In genomic region chr10:28083625-28084024, GRCm38 (mm10) we compare ENCODE assay signal across 23 mouse cellular contexts. TPM values are rescaled to one million over a fixed set of nuclear protein-coding genes. Genes with fewer than 3 reads are reported as not detected.
"Had no signal": no experiment of that assay in that cellular context is flagged by ENCODE, and none has a peak within 500 bp of the region (broad histone marks: within the 10 kb centered on the region; RNA-seq: fewer than 3 reads in every experiment).

No protein-coding gene starts in this region.

- H3K27ac ChIP-seq: lung, embryonic 15.5 days; macrophage; midbrain, embryonic 13.5 days; midbrain, embryonic 15.5 days; neural tube, embryonic 13.5 days; neural tube, embryonic 15.5 days; stomach, embryonic 15.5 days; stomach, postnatal 0 days had no signal

- DNase-seq: liver, postnatal 0 days; lung, adult 2 months; lung, postnatal 14 days; lung, postnatal 36 days; retina, postnatal 1 day; right cerebral cortex, adult 18-20 months; right cerebral cortex, postnatal 25 days; right cerebral cortex, postnatal 4 days; spleen, adult 18-20 months; thymus, adult 2 months; thymus, postnatal 36 days had no signal

- H3K4me1 ChIP-seq: megakaryocyte, embryonic 14.5 days; midbrain, embryonic 13.5 days had no signal

- H3K36me3 ChIP-seq: lung, embryonic 15.5 days; midbrain, embryonic 13.5 days; midbrain, embryonic 15.5 days; neural tube, embryonic 13.5 days; neural tube, embryonic 15.5 days; stomach, embryonic 15.5 days had no signal

- H3K9me3 ChIP-seq: lung, embryonic 15.5 days; megakaryocyte, embryonic 14.5 days; midbrain, embryonic 13.5 days; midbrain, embryonic 15.5 days; neural tube, embryonic 13.5 days; neural tube, embryonic 15.5 days; stomach, embryonic 15.5 days had no signal

- H3K9ac ChIP-seq: liver, postnatal 0 days; lung, embryonic 15.5 days; midbrain, embryonic 13.5 days; midbrain, embryonic 15.5 days; neural tube, embryonic 13.5 days; neural tube, embryonic 15.5 days; stomach, embryonic 15.5 days had no signal

- H3K4me2 ChIP-seq: lung, embryonic 15.5 days; midbrain, embryonic 11.5 days; midbrain, embryonic 13.5 days; midbrain, embryonic 15.5 days; neural tube, embryonic 13.5 days; neural tube, embryonic 15.5 days; stomach, embryonic 15.5 days had no signal

- ATAC-seq: liver, postnatal 0 days; lung, postnatal 0 days; midbrain, embryonic 13.5 days; midbrain, embryonic 15.5 days had no signal

- H3K4me3 ChIP-seq: lung, embryonic 15.5 days; megakaryocyte, embryonic 14.5 days; midbrain, embryonic 13.5 days; midbrain, embryonic 15.5 days; neural tube, embryonic 13.5 days; neural tube, embryonic 15.5 days; stomach, embryonic 15.5 days had no signal

- H3K27me3 ChIP-seq: lung, embryonic 15.5 days; megakaryocyte, embryonic 14.5 days; midbrain, embryonic 13.5 days; midbrain, embryonic 15.5 days; neural tube, embryonic 13.5 days; neural tube, embryonic 15.5 days; stomach, embryonic 15.5 days had no signal

RNA-seq across cellular contexts. Expression of gene Ptprk, which starts 9.0 kb away (rescaled TPM):
- total RNA-seq: monocyte, adult 5-6 weeks had no signal
- polyA plus RNA-seq: macrophage had no signal
